Mouse (Mus musculus) hindbrain, embryonic 10.5 days (tissue): ENCODE measurements around the gene Kmt2c. TPM values are rescaled to one million over a fixed set of nuclear protein-coding genes. Genes with fewer than 3 reads are reported as not detected.
A peak's percentile ranks its signal among the peaks of the same experiment; 100 is the strongest.
"Not testable (repeated sequence)": the region's sequence is repeated elsewhere in the genome, so short reads cannot be mapped to it uniquely, and the experiment has no call there.

ENCODE experiments used
- DNase-seq: peaks from one replicate; pipeline ENCODE4 v3.0.0-alpha.2; 2017; ENCODE audit warnings: low spot score
- H3K27ac ChIP-seq: fragments of 300-500 bp; sonication (generic); 2 replicates; pipeline ENCODE4 v1.5.1; 2016; ENCODE audit warnings: mild to moderate bottlenecking, moderate library complexity
- H3K27me3 ChIP-seq: fragments of 300-500 bp; sonication (generic); 2 replicates; pipeline ENCODE4 v1.6.1; 2016; ENCODE audit warnings: mild to moderate bottlenecking; ENCODE audit not compliant: poor library complexity, insufficient read depth, severe bottlenecking
- H3K36me3 ChIP-seq: fragments of 300-500 bp; sonication (generic); 2 replicates; pipeline ENCODE4 v1.6.1; 2016; ENCODE audit warnings: mild to moderate bottlenecking, moderate library complexity
- H3K4me1 ChIP-seq: fragments of 300-500 bp; sonication (generic); replicated peaks from 2 replicates; pipeline ENCODE4 v1.6.1; 2016; ENCODE audit warnings: mild to moderate bottlenecking
- H3K4me3 ChIP-seq: fragments of 300-500 bp; sonication (generic); 2 replicates; pipeline ENCODE4 v1.5.1; 2016; ENCODE audit warnings: mild to moderate bottlenecking, moderate library complexity
- H3K9me3 ChIP-seq: fragments of 300-500 bp; sonication (generic); 2 replicates; pipeline ENCODE4 v1.6.1; 2016; ENCODE audit warnings: mild to moderate bottlenecking, moderate library complexity
- WGBS: fragments of 180-500 bp; shearing (Covaris S2); methylation state at CpG from one replicate; pipeline ENCODE4 v1.1.7; 2016; 5-methylcytosine and 5-hydroxymethylcytosine counted together
- polyA plus RNA-seq: library from polyadenylated mRNA; unstranded; fragments of >200 nt; fragmentation: Nextera tagmentation; extraction: Ambion mirVana; gene quantifications from 2 replicates; pipeline ENCODE4 v1.2.1, GENCODE M21; 2016

The Kmt2c gene
- polyA plus RNA-seq, 1 experiment from 2014 or later = 12.2 TPM

GRCm38 (mm10) chr5:25245806-25246472, 252.6 kb downstream of the Kmt2c start:
- no peak for DNase-seq
- Histone ChIP-seq H3K36me3 (peaks cover 41% of the 10 kb centered on the region), H3K4me3 (no peak overlapping the region), H3K27ac (no peak overlapping the region), H3K27me3 (no peaks in the 10 kb centered on the region), H3K9me3 (no peaks in the 10 kb centered on the region), H3K4me1 (no peaks in the 10 kb centered on the region)
- WGBS = 89% methylated on average over 10 of the region's 10 CpGs

- no peaks in the 10 kb centered on the region for H3K4me1 ChIP-seq
- H3K27ac ChIP-seq = no peak overlapping the region
- no peak overlapping the region for H3K4me3 ChIP-seq
- no peaks in the 10 kb centered on the region for H3K9me3 ChIP-seq
- no peak for DNase-seq
- peaks cover 23% of the 10 kb centered on the region for H3K36me3 ChIP-seq
- no peaks in the 10 kb centered on the region for H3K27me3 ChIP-seq
- 90% methylated on average over 6 of the region's 6 CpGs for WGBS
These were observed 255.5 kb downstream of the Kmt2c start for GRCm38 (mm10) chr5:25243101-25243500.

- 88% methylated on average over 1 of the region's 1 CpGs for WGBS
- H3K4me1 ChIP-seq, DNase-seq, H3K27me3 ChIP-seq, H3K9me3 ChIP-seq, H3K27ac ChIP-seq, H3K4me3 ChIP-seq: not testable (repeated sequence)
- peaks cover 27% of the 10 kb centered on the region for H3K36me3 ChIP-seq
These were observed 274.2 kb downstream of the Kmt2c start for GRCm38 (mm10) chr5:25224377-25224776.

GRCm38 (mm10) chr5:25222752-25223702, 275.6 kb downstream of the Kmt2c start, which contains the start of gene E130116L18Rik:
TSS of gene E130116L18Rik (minus strand) at chr5:25223153.
- Histone ChIP-seq H3K4me1 (peaks cover 10% of the 10 kb centered on the region), H3K27ac (peak within 1 kb of the TSS; percentile 96), H3K27me3 (no peaks in the 10 kb centered on the region), H3K4me3 (peak within 1 kb of the TSS; percentile 78), H3K9me3 (no peaks in the 10 kb centered on the region), H3K36me3 (peaks cover 18% of the 10 kb centered on the region)
- 6% methylated on average over 72 of the region's 72 CpGs for WGBS
- DNase-seq = peak; percentile 88

Other genes starting within 250 kb of the Kmt2c start
- not detected in 2 replicates for gene Cct8l1, start 17.3 kb upstream of the Kmt2c start, polyA plus RNA-seq
- gene Xrcc2, start 207.0 kb upstream of the Kmt2c start, polyA plus RNA-seq = 12.5 and 15.7 TPM in 2 replicates